Mouse (Mus musculus) cerebellum, adult 18-20 months (tissue): ENCODE results near the gene Chsy1.
A peak's percentile ranks its signal among the peaks of the same experiment; 100 is the strongest.

Experiments used
- DNase-seq, 2 experiments: peaks; one replicate each; pipeline ENCODE4 v3.0.0; 2021

Gene Chsy1

GRCm38 (mm10) chr7:66110636-66111112 is 1.4 kb downstream of the Chsy1 start:
- DNase-seq = peak in 1 of 2 experiments; percentile 33

- no peak for DNase-seq
Observed at GRCm38 (mm10) chr7:66111211-66111610, 1.9 kb downstream of the Chsy1 start.

- no peak for DNase-seq
Observed at GRCm38 (mm10) chr7:66113561-66113960, 4.2 kb downstream of the Chsy1 start.

GRCm38 (mm10) chr7:66115821-66116343 is 6.6 kb downstream of the Chsy1 start:
- no peak for DNase-seq

- peak in 1 of 2 experiments; percentile 27 for DNase-seq
Observed at GRCm38 (mm10) chr7:66116906-66117482, 7.7 kb downstream of the Chsy1 start.

GRCm38 (mm10) chr7:66118046-66118445 is 8.7 kb downstream of the Chsy1 start:
- DNase-seq = no peak

GRCm38 (mm10) chr7:66118796-66119195 is 9.5 kb downstream of the Chsy1 start:
- DNase-seq = no peak

GRCm38 (mm10) chr7:66120139-66120538 is 10.8 kb downstream of the Chsy1 start:
- peak; percentile 47 to 64 for DNase-seq

- no peak for DNase-seq
Observed at GRCm38 (mm10) chr7:66120702-66121396, 11.5 kb downstream of the Chsy1 start.

GRCm38 (mm10) chr7:66124551-66124968 is 15.2 kb downstream of the Chsy1 start:
- no peak for DNase-seq

- DNase-seq = no peak
Observed at GRCm38 (mm10) chr7:66125368-66125767, 16.1 kb downstream of the Chsy1 start.

GRCm38 (mm10) chr7:66127951-66128645 is 18.8 kb downstream of the Chsy1 start:
- DNase-seq = no peak

- DNase-seq = no peak
Observed at GRCm38 (mm10) chr7:66128857-66129256, 19.5 kb downstream of the Chsy1 start.

- no peak for DNase-seq
Observed at GRCm38 (mm10) chr7:66130296-66130695, 21.0 kb downstream of the Chsy1 start.

GRCm38 (mm10) chr7:66131776-66132421 is 22.6 kb downstream of the Chsy1 start:
- no peak for DNase-seq

- DNase-seq = no peak
Observed at GRCm38 (mm10) chr7:66134154-66134553, 24.8 kb downstream of the Chsy1 start.

- DNase-seq = peak in 1 of 2 experiments; percentile 24
Observed at GRCm38 (mm10) chr7:66135644-66136043, 26.3 kb downstream of the Chsy1 start.

GRCm38 (mm10) chr7:66136187-66136586 is 26.9 kb downstream of the Chsy1 start:
- DNase-seq = no peak

GRCm38 (mm10) chr7:66137309-66137708 is 28.0 kb downstream of the Chsy1 start:
- DNase-seq = no peak

- DNase-seq = no peak
Observed at GRCm38 (mm10) chr7:66138301-66138700, 29.0 kb downstream of the Chsy1 start.

GRCm38 (mm10) chr7:66138878-66139277 is 29.6 kb downstream of the Chsy1 start:
- no peak for DNase-seq

- no peak for DNase-seq
Observed at GRCm38 (mm10) chr7:66140095-66140494, 30.8 kb downstream of the Chsy1 start.
